Mouse (Mus musculus) stomach, embryonic 16.5 days (tissue): ENCODE measurements around the gene Klf16. TPM values are rescaled to one million over a fixed set of nuclear protein-coding genes. Genes with fewer than 3 reads are reported as not detected.

ENCODE experiments used
- ATAC-seq: fragments of 200-750 bp; cut with Nextera tagmentation; 2 replicates; pipeline ENCODE4 v1.8.0; 2017; ENCODE audit warnings: moderate number of reproducible peaks, moderate TSS enrichment; ENCODE audit not compliant: insufficient read depth, low FRiP score
- H3K27ac ChIP-seq: fragments of 300-500 bp; sonication (generic); 2 replicates; pipeline ENCODE4 v1.5.1; 2014; ENCODE audit warnings: low read length
- H3K27me3 ChIP-seq: fragments of 300-500 bp; sonication (generic); 2 replicates; pipeline ENCODE4 v1.6.1; 2014; ENCODE audit warnings: low read length, control low read depth, mixed read lengths; ENCODE audit not compliant: control insufficient read depth, insufficient read depth
- H3K36me3 ChIP-seq: fragments of 300-500 bp; sonication (generic); 2 replicates; pipeline ENCODE4 v1.6.1; 2014; ENCODE audit warnings: low read length; ENCODE audit not compliant: control insufficient read depth, insufficient read depth
- H3K4me1 ChIP-seq: fragments of 300-500 bp; sonication (generic); 2 replicates; pipeline ENCODE4 v1.6.1; 2014; ENCODE audit warnings: low read length, control low read depth, mixed read lengths; ENCODE audit not compliant: control insufficient read depth, insufficient read depth
- H3K4me2 ChIP-seq: fragments of 300-500 bp; sonication (generic); 2 replicates; pipeline ENCODE4 v1.6.1; 2014; ENCODE audit warnings: low read depth, low read length, mixed read lengths
- H3K4me3 ChIP-seq: fragments of 300-500 bp; sonication (generic); replicated peaks from 2 replicates; pipeline ENCODE4 v1.5.1; 2014; ENCODE audit warnings: mild to moderate bottlenecking, low read length
- H3K9ac ChIP-seq: fragments of 300-500 bp; sonication (generic); 2 replicates; pipeline ENCODE4 v1.6.1; 2014; ENCODE audit warnings: low read length
- H3K9me3 ChIP-seq: fragments of 300-500 bp; sonication (generic); replicated peaks from 2 replicates; pipeline ENCODE4 v1.6.1; 2016; ENCODE audit warnings: low read length, control low read depth; ENCODE audit not compliant: control insufficient read depth
- WGBS: fragments of 180-500 bp; shearing (Covaris S2); extraction: QIAGEN DNeasy Blood & Tissue Kit; methylation state at CpG from one replicate; pipeline ENCODE4 v1.1.7; 2014; 5-methylcytosine and 5-hydroxymethylcytosine counted together
- polyA plus RNA-seq: library from polyadenylated mRNA; unstranded; fragments of >200 nt; fragmentation: Nextera tagmentation; extraction: Ambion mirVana; gene quantifications from 2 replicates; pipeline ENCODE4 v1.2.1, GENCODE M21; 2015

Klf16 gene
- polyA plus RNA-seq, 1 experiment from 2014 or later: 8.7 TPM

DNA sequence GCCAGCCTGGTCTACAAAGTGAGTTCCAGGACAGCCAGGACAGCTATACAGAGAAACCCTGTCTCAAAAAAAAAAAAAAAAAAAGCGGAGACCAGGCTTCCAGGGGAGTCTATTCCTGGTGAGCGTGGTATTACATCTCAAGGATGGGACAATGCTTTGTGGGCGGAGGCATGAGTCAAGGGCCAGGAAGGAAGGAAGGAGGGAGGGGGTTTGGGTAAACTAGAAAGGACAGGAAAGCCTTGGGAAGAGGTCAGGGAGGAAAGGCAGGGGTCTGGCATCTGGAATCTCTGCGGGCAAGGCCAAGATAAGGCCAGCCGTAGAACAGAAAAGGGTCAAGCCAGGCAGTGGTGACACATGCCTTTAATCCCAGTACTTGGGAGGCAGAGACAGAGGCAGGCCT lies 37.6 kb downstream of the Klf16 start:
- H3K4me1 ChIP-seq: no peaks in the 10 kb centered on the region; the same call in 1 of the 2 replicates
- no peaks in the 10 kb centered on the region for H3K9me3 ChIP-seq
- H3K4me2 ChIP-seq: no peak overlapping the region; the same call in 1 of the 2 replicates
- H3K27me3 ChIP-seq: peaks cover 7% of the 10 kb centered on the region; the same call in 1 of the 2 replicates
- H3K4me3 ChIP-seq: no peak overlapping the region
- no peak overlapping the region for H3K27ac ChIP-seq
- 30% methylated on average over 5 of the region's 5 CpGs for WGBS
- ATAC-seq: no peak
- no peak overlapping the region for H3K9ac ChIP-seq
- peaks cover 14% of the 10 kb centered on the region for H3K36me3 ChIP-seq

- H3K27me3 ChIP-seq: peaks cover 7% of the 10 kb centered on the region; the same call in 1 of the 2 replicates
- 2% methylated on average over 30 of the region's 30 CpGs for WGBS
- peaks cover 14% of the 10 kb centered on the region for H3K36me3 ChIP-seq
- H3K4me3 ChIP-seq: peak within 1 kb of the TSS; percentile 29
- H3K9ac ChIP-seq: no peak within 1 kb of the TSS
- peak within 1 kb of the TSS; percentile 40 for H3K4me2 ChIP-seq
- H3K4me1 ChIP-seq: no peaks in the 10 kb centered on the region; the same call in 1 of the 2 replicates
- ATAC-seq: peak; percentile 84
- no peaks in the 10 kb centered on the region for H3K9me3 ChIP-seq
- H3K27ac ChIP-seq: no peak within 1 kb of the TSS
Measured at GRCm38 (mm10) chr10:80538710-80539394, 38.3 kb downstream of the Klf16 start, which contains the start of gene Atp8b3. Gene Atp8b3 (minus strand): TSS chr10:80539124.

GRCm38 (mm10) chr10:80538180-80538579 lies 38.9 kb downstream of the Klf16 start:
- peaks cover 7% of the 10 kb centered on the region; the same call in 1 of the 2 replicates for H3K27me3 ChIP-seq
- no peak for ATAC-seq
- H3K4me3 ChIP-seq: no peak overlapping the region
- peaks cover 13% of the 10 kb centered on the region for H3K36me3 ChIP-seq
- no peak overlapping the region for H3K9ac ChIP-seq
- H3K4me2 ChIP-seq: no peak overlapping the region
- H3K27ac ChIP-seq: no peak overlapping the region
- 49% methylated on average over 5 of the region's 5 CpGs for WGBS
- no peaks in the 10 kb centered on the region; the same call in 1 of the 2 replicates for H3K4me1 ChIP-seq
- no peaks in the 10 kb centered on the region for H3K9me3 ChIP-seq

- Histone ChIP-seq H3K27ac (no peak overlapping the region), H3K36me3 (no peaks in the 10 kb centered on the region), H3K4me1 (no peaks in the 10 kb centered on the region; the same call in 1 of the 2 replicates), H3K4me2 (no peak overlapping the region), H3K27me3 (peaks cover 7% of the 10 kb centered on the region; the same call in 1 of the 2 replicates), H3K9ac (no peak overlapping the region), H3K9me3 (no peaks in the 10 kb centered on the region), H3K4me3 (no peak overlapping the region)
- WGBS: 16% methylated on average over 13 of the region's 13 CpGs
- no peak for ATAC-seq
Measured at GRCm38 (mm10) chr10:80535711-80536110, 41.4 kb downstream of the Klf16 start.

DNA sequence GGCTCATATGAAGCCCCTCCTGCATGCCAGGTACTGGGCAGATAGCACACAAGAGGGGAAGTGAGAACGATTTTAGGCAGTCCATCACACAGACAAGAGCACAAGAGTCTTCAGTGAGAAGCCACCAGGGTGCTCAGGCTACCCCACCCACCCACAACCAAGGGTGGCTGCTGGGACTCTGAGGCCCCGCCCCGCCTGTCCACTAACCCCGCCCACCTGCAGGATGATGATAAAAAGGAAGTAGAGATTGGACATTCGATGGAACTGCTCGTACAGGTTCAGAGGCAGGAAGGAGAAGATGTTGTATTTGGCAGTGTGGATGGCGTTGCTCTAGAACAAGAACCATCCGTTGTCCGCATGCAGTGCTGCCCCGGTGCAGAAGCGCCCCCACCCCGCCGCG lies 42.0 kb downstream of the Klf16 start:
- no peak for ATAC-seq
- no peak overlapping the region for H3K9ac ChIP-seq
- H3K4me1 ChIP-seq: no peaks in the 10 kb centered on the region; the same call in 1 of the 2 replicates
- peaks cover 7% of the 10 kb centered on the region; the same call in 1 of the 2 replicates for H3K27me3 ChIP-seq
- H3K9me3 ChIP-seq: no peaks in the 10 kb centered on the region
- H3K27ac ChIP-seq: no peak overlapping the region
- H3K36me3 ChIP-seq: no peaks in the 10 kb centered on the region
- WGBS: 10% methylated on average over 14 of the region's 14 CpGs
- H3K4me3 ChIP-seq: no peak overlapping the region
- peak overlapping the region; percentile 19 for H3K4me2 ChIP-seq

- no peak overlapping the region for H3K4me2 ChIP-seq
- H3K9me3 ChIP-seq: no peaks in the 10 kb centered on the region
- H3K27ac ChIP-seq: no peak overlapping the region
- H3K36me3 ChIP-seq: no peaks in the 10 kb centered on the region
- WGBS: 11% methylated on average over 7 of the region's 7 CpGs
- peak; percentile 49; the same call in 1 of the 2 replicates for ATAC-seq
- H3K9ac ChIP-seq: no peak overlapping the region
- no peak overlapping the region for H3K4me3 ChIP-seq
- no peaks in the 10 kb centered on the region for H3K4me1 ChIP-seq
- peaks cover 7% of the 10 kb centered on the region; the same call in 1 of the 2 replicates for H3K27me3 ChIP-seq
Measured at GRCm38 (mm10) chr10:80533704-80534103, 43.4 kb downstream of the Klf16 start.

DNA sequence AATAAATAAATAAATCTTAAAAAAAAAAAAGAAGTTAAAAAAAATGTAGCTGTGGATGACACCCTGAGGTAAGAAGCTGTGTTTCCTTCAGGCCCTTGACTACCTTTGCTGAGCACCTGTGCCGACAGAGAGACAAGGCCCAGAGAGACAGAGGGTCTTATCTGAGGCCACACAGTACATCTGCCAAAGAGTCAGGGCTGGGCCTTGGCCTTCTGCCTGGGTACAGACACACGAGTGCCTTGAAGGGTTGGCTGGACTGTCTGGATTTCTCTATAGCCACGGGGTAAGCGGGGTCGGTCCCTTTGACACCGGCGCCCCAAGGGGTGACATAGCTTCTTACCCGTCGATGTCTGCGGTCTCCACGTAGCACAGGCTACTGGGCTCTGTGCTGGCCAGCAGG lies 44.3 kb downstream of the Klf16 start:
- WGBS: 85% methylated on average over 11 of the region's 11 CpGs
- no peak for ATAC-seq
- Histone ChIP-seq H3K4me2 (no peak overlapping the region), H3K9me3 (no peaks in the 10 kb centered on the region), H3K36me3 (no peaks in the 10 kb centered on the region), H3K27ac (no peak overlapping the region), H3K9ac (no peak overlapping the region), H3K27me3 (peaks cover 3% of the 10 kb centered on the region; the same call in 1 of the 2 replicates), H3K4me3 (no peak overlapping the region), H3K4me1 (no peaks in the 10 kb centered on the region)

GRCm38 (mm10) chr10:80526172-80526571 lies 50.9 kb downstream of the Klf16 start:
- 13% methylated on average over 9 of the region's 9 CpGs for WGBS
- Histone ChIP-seq H3K27ac (no peak overlapping the region), H3K4me1 (0 out of 2 replicates have a peak, but pooled peaks cover 4% of the 10 kb centered on the region), H3K36me3 (no peaks in the 10 kb centered on the region), H3K27me3 (no peaks in the 10 kb centered on the region), H3K9ac (no peak overlapping the region), H3K4me2 (no peak overlapping the region), H3K4me3 (no peak overlapping the region), H3K9me3 (no peaks in the 10 kb centered on the region)
- ATAC-seq: peak; percentile 84

DNA sequence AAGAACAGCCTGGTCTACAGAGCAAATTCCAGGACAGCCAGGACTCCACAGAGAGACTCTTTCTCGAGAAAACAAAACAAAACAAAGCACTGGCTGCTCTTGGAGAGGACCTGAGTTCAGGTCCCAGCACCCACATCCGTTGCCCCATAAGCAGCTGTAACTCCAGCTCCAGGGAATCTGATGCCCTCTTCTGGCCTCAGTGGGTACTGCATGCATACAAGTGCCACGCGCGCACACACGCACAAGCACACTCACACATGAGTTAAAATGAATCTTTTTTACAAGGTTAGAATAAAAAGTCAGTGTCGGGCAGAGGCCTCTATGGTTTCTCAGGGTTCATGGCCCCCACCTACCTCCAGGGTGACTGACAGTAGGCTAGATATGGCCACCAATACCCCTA lies 53.8 kb downstream of the Klf16 start:
- H3K4me2 ChIP-seq: no peak overlapping the region
- WGBS: 95% methylated on average over 7 of the region's 7 CpGs
- H3K9ac ChIP-seq: no peak overlapping the region
- H3K4me3 ChIP-seq: no peak overlapping the region
- H3K27me3 ChIP-seq: no peaks in the 10 kb centered on the region
- H3K4me1 ChIP-seq: 0 out of 2 replicates have a peak, but pooled peaks cover 4% of the 10 kb centered on the region
- ATAC-seq: no peak
- no peaks in the 10 kb centered on the region for H3K36me3 ChIP-seq
- no peak overlapping the region for H3K27ac ChIP-seq
- H3K9me3 ChIP-seq: 0 out of 2 replicates have a peak, but pooled peaks cover 5% of the 10 kb centered on the region
